ENCODE assay signal across 27 mouse cellular contexts in genomic region chr11:32958961-32959360, GRCm38 (mm10).
A peak's percentile ranks its signal among the peaks of the same experiment; 100 is the strongest.
DNase-seq lines count a peak whose midpoint lies in the region; ATAC-seq and TF ChIP-seq lines count a peak whose summit lies in the region.
"Had no signal": no experiment of that assay in that cellular context is flagged by ENCODE, and none has a peak within 500 bp of the region (broad histone marks: within the 10 kb centered on the region; RNA-seq: fewer than 3 reads in every experiment).

No protein-coding gene starts in this region.

- ATAC-seq in hindbrain, postnatal 0 days: 0 out of 2 replicates have a peak, but pooled peaks have one; percentile 27
- no peak for ATAC-seq in hindbrain, embryonic 13.5 days (ENCODE audit: low FRiP score)
- ATAC-seq in neural tube, embryonic 14.5 days (ENCODE audit: low read depth): peak; percentile 50; the same call in 1 of the 2 replicates
- ATAC-seq: forebrain, postnatal 0 days; intestine, embryonic 15.5 days had no signal

- no peaks in the 10 kb centered on the region for H3K4me1 ChIP-seq in hindbrain, postnatal 0 days (ENCODE audit: insufficient read depth, low read length)
- peaks cover 5% of the 10 kb centered on the region; the same call in 1 of the 2 replicates for H3K4me1 ChIP-seq in hindbrain, embryonic 13.5 days (replicated peaks)
- no peaks in the 10 kb centered on the region for H3K4me1 ChIP-seq in neural tube, embryonic 14.5 days (ENCODE audit: control insufficient read depth, insufficient read depth, low read length)
- H3K4me1 ChIP-seq: heart, embryonic 12.5 days; intestine, embryonic 15.5 days had no signal

- no peaks in the 10 kb centered on the region for H3K27me3 ChIP-seq in hindbrain, postnatal 0 days (ENCODE audit: insufficient read depth, low read length)
- H3K27me3 ChIP-seq in hindbrain, embryonic 13.5 days: 0 out of 2 replicates have a peak, but pooled peaks cover 10% of the 10 kb centered on the region
- H3K27me3 ChIP-seq in neural tube, embryonic 14.5 days (ENCODE audit: control insufficient read depth, insufficient read depth, low read length): no peaks in the 10 kb centered on the region
- H3K27me3 ChIP-seq: hindbrain, embryonic 15.5 days; intestine, embryonic 15.5 days; neural tube, embryonic 12.5 days had no signal

- 49% methylated on average over 5 of the region's 5 CpGs for WGBS in hindbrain, postnatal 0 days
- WGBS in hindbrain, embryonic 13.5 days: 71% methylated on average over 5 of the region's 5 CpGs
- 25% methylated on average over 5 of the region's 5 CpGs for WGBS in neural tube, embryonic 14.5 days

- TF ChIP-seq CTCF in hindbrain, postnatal 0 days (IDR thresholded peaks at IDR 0.05; ENCODE audit: low read depth): no peak

- no peak overlapping the region for H3K9ac ChIP-seq in hindbrain, postnatal 0 days (replicated peaks; ENCODE audit: low read length)
- H3K9ac ChIP-seq in hindbrain, embryonic 13.5 days: no peak overlapping the region
- no peak overlapping the region for H3K9ac ChIP-seq in neural tube, embryonic 14.5 days (replicated peaks; ENCODE audit: low read depth, low read length)
- H3K9ac ChIP-seq: embryonic facial prominence, embryonic 13.5 days; forebrain, postnatal 0 days; heart, embryonic 12.5 days; hindbrain, embryonic 15.5 days; intestine, embryonic 15.5 days; liver, embryonic 14.5 days; lung, embryonic 14.5 days; neural tube, embryonic 12.5 days had no signal

- H3K9me3 ChIP-seq in hindbrain, postnatal 0 days (ENCODE audit: low read length): no peaks in the 10 kb centered on the region
- H3K9me3 ChIP-seq in hindbrain, embryonic 13.5 days: no peaks in the 10 kb centered on the region
- 0 out of 2 replicates have a peak, but pooled peaks cover 2% of the 10 kb centered on the region for H3K9me3 ChIP-seq in neural tube, embryonic 14.5 days (ENCODE audit: control insufficient read depth, low read length)
- H3K9me3 ChIP-seq: embryonic facial prominence, embryonic 13.5 days; heart, embryonic 12.5 days; hindbrain, embryonic 15.5 days; intestine, embryonic 15.5 days; neural tube, embryonic 12.5 days had no signal

- H3K27ac ChIP-seq in hindbrain, postnatal 0 days: no peak overlapping the region
- no peak overlapping the region for H3K27ac ChIP-seq in hindbrain, embryonic 13.5 days
- no peak overlapping the region for H3K27ac ChIP-seq in neural tube, embryonic 14.5 days (ENCODE audit: low read depth, low read length)
- H3K27ac ChIP-seq: embryonic facial prominence, embryonic 13.5 days; forebrain, embryonic 10.5 days; heart, adult 2 months; hindbrain, embryonic 15.5 days; intestine, embryonic 15.5 days; liver, embryonic 14.5 days; neural tube, embryonic 12.5 days; stomach, postnatal 0 days had no signal

- DNase-seq in hindbrain, postnatal 0 days (ENCODE audit: low spot score): peak; percentile 66
- DNase-seq in kidney, postnatal 10 days: peak; percentile 35
- no peak for DNase-seq in kidney, adult 8-10 months
- no peak for DNase-seq in neural tube, embryonic 10.5 days (ENCODE audit: extremely low spot score, low spot score)
- no peak for DNase-seq in lung, adult 18-20 months
- DNase-seq: adrenal gland, postnatal 14 days; cerebellum, adult 18-20 months; forebrain, postnatal 0 days; heart, adult 2 months; heart, postnatal 4 days; liver; lung, embryonic 14.5 days; lung, postnatal 14 days; midbrain, embryonic 14.5 days; right cerebral cortex, postnatal 4 days; thymus, adult 18-20 months; thymus, postnatal 36 days had no signal

- no peak overlapping the region for H3K4me2 ChIP-seq in hindbrain, postnatal 0 days (ENCODE audit: low read depth, low read length)
- H3K4me2 ChIP-seq in hindbrain, embryonic 13.5 days: no peak overlapping the region
- H3K4me2 ChIP-seq in neural tube, embryonic 14.5 days (ENCODE audit: low read depth, low read length): no peak overlapping the region
- H3K4me2 ChIP-seq: embryonic facial prominence, embryonic 13.5 days; heart, embryonic 12.5 days; hindbrain, embryonic 15.5 days; intestine, embryonic 15.5 days; lung, embryonic 14.5 days; neural tube, embryonic 12.5 days had no signal

- H3K4me3 ChIP-seq in hindbrain, postnatal 0 days (ENCODE audit: low read length): no peak overlapping the region
- H3K4me3 ChIP-seq in hindbrain, embryonic 13.5 days: no peak overlapping the region
- H3K4me3 ChIP-seq in neural tube, embryonic 14.5 days (ENCODE audit: low read depth, low read length): no peak overlapping the region
- H3K4me3 ChIP-seq: embryonic facial prominence, embryonic 13.5 days; forebrain, embryonic 10.5 days; heart, adult 2 months; heart, embryonic 12.5 days; hindbrain, embryonic 15.5 days; intestine, embryonic 15.5 days; neural tube, embryonic 12.5 days had no signal

- no peaks in the 10 kb centered on the region for H3K36me3 ChIP-seq in hindbrain, postnatal 0 days (ENCODE audit: insufficient read depth, low read length)
- H3K36me3 ChIP-seq in hindbrain, embryonic 13.5 days: no peaks in the 10 kb centered on the region
- no peaks in the 10 kb centered on the region for H3K36me3 ChIP-seq in neural tube, embryonic 14.5 days (ENCODE audit: control insufficient read depth, insufficient read depth, low read length)
- H3K36me3 ChIP-seq: embryonic facial prominence, embryonic 13.5 days; forebrain, embryonic 10.5 days; heart, embryonic 12.5 days; hindbrain, embryonic 15.5 days; intestine, embryonic 15.5 days; neural tube, embryonic 12.5 days had no signal

Comparison
In these comparisons a context has a peak if more than half of its experiments do, and no peak if none do; other contexts are left out.
1. DNase-seq: peak in hindbrain, postnatal 0 days (single experiment) and kidney, postnatal 10 days (single experiment); none in kidney, adult 8-10 months (0 of 2), neural tube, embryonic 10.5 days (single experiment) and lung, adult 18-20 months (0 of 2).